In genomic region chr5:144189950-144190583, GRCm38 (mm10) we compare ENCODE assay signal across 8 mouse cellular contexts. TPM values are rescaled to one million over a fixed set of nuclear protein-coding genes. Genes with fewer than 3 reads are reported as not detected.
DNase-seq lines count a peak whose midpoint lies in the region; ATAC-seq lines count a peak whose summit lies in the region.

Gene Bhlha15 (plus strand): TSS chr5:144190286.

- peak; percentile 49 for ATAC-seq in embryonic facial prominence, embryonic 15.5 days (ENCODE audit: insufficient number of reproducible peaks, low FRiP score, low TSS enrichment, low read depth)
- ATAC-seq in hindbrain, embryonic 15.5 days (ENCODE audit: low FRiP score, low read depth): no peak
- ATAC-seq in midbrain, embryonic 15.5 days (replicated peaks): peak; percentile 26; the same call in 1 of the 2 replicates

- no peak within 1 kb of the TSS for H3K27ac ChIP-seq in embryonic facial prominence, embryonic 15.5 days (replicated peaks)
- H3K27ac ChIP-seq in hindbrain, embryonic 15.5 days (replicated peaks): no peak within 1 kb of the TSS
- H3K27ac ChIP-seq in midbrain, embryonic 15.5 days: no peak within 1 kb of the TSS

- WGBS in embryonic facial prominence, embryonic 15.5 days: 3% methylated on average over 24 of the region's 26 CpGs
- WGBS in hindbrain, embryonic 15.5 days: 4% methylated on average over 24 of the region's 26 CpGs
- 5% methylated on average over 23 of the region's 26 CpGs for WGBS in midbrain, embryonic 15.5 days

- peak within 1 kb of the TSS; percentile 27 for H3K4me3 ChIP-seq in embryonic facial prominence, embryonic 15.5 days (replicated peaks)
- H3K4me3 ChIP-seq in hindbrain, embryonic 15.5 days: peak within 1 kb of the TSS; percentile 21
- H3K4me3 ChIP-seq in midbrain, embryonic 15.5 days: peak within 1 kb of the TSS; percentile 16; the same call in 1 of the 2 replicates

- H3K4me1 ChIP-seq in embryonic facial prominence, embryonic 15.5 days: peaks cover 12% of the 10 kb centered on the region
- peaks cover 10% of the 10 kb centered on the region for H3K4me1 ChIP-seq in hindbrain, embryonic 15.5 days (replicated peaks)
- H3K4me1 ChIP-seq in midbrain, embryonic 15.5 days: peaks cover 6% of the 10 kb centered on the region

- no peaks in the 10 kb centered on the region for H3K27me3 ChIP-seq in embryonic facial prominence, embryonic 15.5 days
- no peaks in the 10 kb centered on the region for H3K27me3 ChIP-seq in hindbrain, embryonic 15.5 days
- H3K27me3 ChIP-seq in midbrain, embryonic 15.5 days (replicated peaks): no peaks in the 10 kb centered on the region

- no peak within 1 kb of the TSS for H3K9ac ChIP-seq in embryonic facial prominence, embryonic 15.5 days
- H3K9ac ChIP-seq in hindbrain, embryonic 15.5 days: no peak within 1 kb of the TSS
- no peak within 1 kb of the TSS for H3K9ac ChIP-seq in midbrain, embryonic 15.5 days

- DNase-seq in urinary bladder, postnatal 14 days (ENCODE audit: low spot score): peak; percentile 67
- DNase-seq in urinary bladder, postnatal 4 days (ENCODE audit: low spot score in 2 of 2): no peak
- DNase-seq in liver: peak; percentile 82
- DNase-seq in testis, postnatal 14 days (ENCODE audit: low spot score): peak; percentile 49
- DNase-seq in layer of hippocampus, adult 11-12 months (ENCODE audit: low spot score): no peak

- no peaks in the 10 kb centered on the region for H3K9me3 ChIP-seq in embryonic facial prominence, embryonic 15.5 days (replicated peaks)
- H3K9me3 ChIP-seq in hindbrain, embryonic 15.5 days: no peaks in the 10 kb centered on the region
- H3K9me3 ChIP-seq in midbrain, embryonic 15.5 days: no peaks in the 10 kb centered on the region

- H3K4me2 ChIP-seq in embryonic facial prominence, embryonic 15.5 days (replicated peaks): peak within 1 kb of the TSS; percentile 52
- peak within 1 kb of the TSS; percentile 51 for H3K4me2 ChIP-seq in hindbrain, embryonic 15.5 days
- peak within 1 kb of the TSS; percentile 40 for H3K4me2 ChIP-seq in midbrain, embryonic 15.5 days

- H3K36me3 ChIP-seq in embryonic facial prominence, embryonic 15.5 days: peaks cover 14% of the 10 kb centered on the region
- H3K36me3 ChIP-seq in hindbrain, embryonic 15.5 days: 0 out of 2 replicates have a peak, but pooled peaks cover 7% of the 10 kb centered on the region
- peaks cover 11% of the 10 kb centered on the region; the same call in 1 of the 2 replicates for H3K36me3 ChIP-seq in midbrain, embryonic 15.5 days (replicated peaks)

RNA-seq across cellular contexts. Expression of gene Bhlha15, which starts in this region (rescaled TPM):
- polyA plus RNA-seq in embryonic facial prominence, embryonic 15.5 days (2015; fragmentation: Nextera tagmentation; extraction: Ambion mirVana): 0.74 and 0.79 TPM in 2 replicates
- polyA plus RNA-seq in hindbrain, embryonic 15.5 days (2015; fragmentation: Nextera tagmentation; extraction: Ambion mirVana): 0.04 and 0.10 TPM in 2 replicates
- 0.05 and 0.06 TPM in 2 replicates for polyA plus RNA-seq in midbrain, embryonic 15.5 days (2015; fragmentation: Nextera tagmentation; extraction: Ambion mirVana)

Comparison
In these comparisons a context has a peak if more than half of its experiments do, and no peak if none do; other contexts are left out.
1. DNase-seq: peak in urinary bladder, postnatal 14 days (single experiment), liver (single experiment) and testis, postnatal 14 days (single experiment); none in urinary bladder, postnatal 4 days (0 of 2) and layer of hippocampus, adult 11-12 months (single experiment).
2. Peak in ATAC-seq, H3K4me3 ChIP-seq and H3K4me2 ChIP-seq in embryonic facial prominence, embryonic 15.5 days; RNA of the gene not detected or under 1 TPM.
3. Peak in ATAC-seq, H3K4me3 ChIP-seq and H3K4me2 ChIP-seq in midbrain, embryonic 15.5 days; RNA of the gene not detected or under 1 TPM.
4. Peak in every context shown above with its lines, with median percentiles within 50 percentile points of each other: H3K4me2 ChIP-seq and H3K4me3 ChIP-seq.